Mouse (Mus musculus) stomach, adult 2 months (tissue): ENCODE data around the gene Dpf3. TPM values are rescaled to one million over a fixed set of nuclear protein-coding genes. Genes with fewer than 3 reads are reported as not detected.

Source experiments
- polyA plus RNA-seq: library from polyadenylated mRNA; depleted of rRNA; stranded (reverse); fragments of >200 nt; gene quantifications from 2 replicates; pipeline ENCODE4 v1.2.3, GENCODE M21; 2012; rRNA removed

Dpf3 gene
- polyA plus RNA-seq = 0.67 and 1.0 TPM in 2 replicates

GRCm38 (mm10) chr12:83487476-83487991 lies at the start of gene Dpf3:
TSS of gene Dpf3 (minus strand) at chr12:83487716.

DNA sequence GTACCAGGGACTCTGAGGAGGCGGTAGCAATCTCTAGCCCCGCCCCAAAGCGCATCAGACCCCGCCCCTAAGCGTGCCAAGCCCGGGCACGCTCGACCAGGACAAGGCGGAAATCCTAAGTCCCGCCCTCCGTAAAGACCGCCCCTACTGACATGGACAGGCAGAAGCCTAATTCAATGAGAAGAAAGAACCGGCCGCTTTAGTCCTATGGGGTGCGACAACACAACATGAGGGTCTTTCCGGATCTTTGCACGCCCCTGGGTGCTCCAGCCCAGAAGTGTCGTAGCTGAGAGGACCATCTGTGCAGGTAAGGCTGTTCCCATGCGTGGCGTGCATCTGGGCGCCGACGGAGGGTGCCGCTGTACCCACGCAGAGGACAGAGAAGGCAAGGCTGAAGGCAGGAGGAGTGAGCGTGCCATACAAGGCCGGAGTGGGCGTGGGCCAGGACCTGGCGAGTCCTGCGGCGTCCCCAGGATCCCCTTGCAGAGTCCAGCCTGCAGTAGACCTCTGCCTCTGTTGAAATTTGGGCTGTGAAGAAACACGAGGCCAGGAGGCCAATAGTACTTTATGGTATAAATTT lies 32.9 kb upstream of the Dpf3 start, which contains the start of gene Dcaf4:
Gene Dcaf4 (plus strand): TSS at position 156 of the 580 bp plus-strand sequence.

Other genes starting within 250 kb of the Dpf3 start
- gene Dcaf4, start 32.8 kb upstream of the Dpf3 start, polyA plus RNA-seq = 9.9 TPM in 2 replicates
- 8.9 and 10.6 TPM in 2 replicates for gene Zfyve1, start 109.5 kb upstream of the Dpf3 start, polyA plus RNA-seq
- gene Rbm25, start 143.5 kb upstream of the Dpf3 start, polyA plus RNA-seq = 3.5 and 4.4 TPM in 2 replicates
- 6.5 and 8.0 TPM in 2 replicates for gene Psen1, start 200.4 kb upstream of the Dpf3 start, polyA plus RNA-seq